Mouse (Mus musculus): ENCODE data around the gene Zfp768.
"Not testable (repeated sequence)": the region's sequence is repeated elsewhere in the genome, so short reads cannot be mapped to it uniquely, and the experiment has no call there.

Zfp768 gene

DNA sequence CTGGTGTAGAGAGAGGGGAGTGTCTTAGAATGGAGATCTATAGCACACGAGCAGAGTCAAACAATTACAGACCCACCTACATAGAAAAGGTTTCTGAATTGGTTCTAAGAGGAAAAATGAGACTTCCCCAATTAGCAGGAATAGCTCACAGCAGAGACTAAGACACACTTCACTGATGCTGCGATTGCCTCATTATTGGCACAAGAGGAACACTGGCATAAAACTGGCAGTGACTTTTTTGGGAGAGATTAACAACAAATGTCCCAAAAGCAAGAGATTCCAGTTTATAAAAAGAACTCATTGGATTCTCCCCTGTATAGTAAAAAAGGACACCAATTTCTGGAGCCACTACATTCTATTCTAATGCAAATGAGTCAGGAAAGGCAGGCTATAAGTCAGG lies 12.5 kb upstream of the Zfp768 start:
- DNase-seq (ENCODE audit: low read depth) = no peak

DNA sequence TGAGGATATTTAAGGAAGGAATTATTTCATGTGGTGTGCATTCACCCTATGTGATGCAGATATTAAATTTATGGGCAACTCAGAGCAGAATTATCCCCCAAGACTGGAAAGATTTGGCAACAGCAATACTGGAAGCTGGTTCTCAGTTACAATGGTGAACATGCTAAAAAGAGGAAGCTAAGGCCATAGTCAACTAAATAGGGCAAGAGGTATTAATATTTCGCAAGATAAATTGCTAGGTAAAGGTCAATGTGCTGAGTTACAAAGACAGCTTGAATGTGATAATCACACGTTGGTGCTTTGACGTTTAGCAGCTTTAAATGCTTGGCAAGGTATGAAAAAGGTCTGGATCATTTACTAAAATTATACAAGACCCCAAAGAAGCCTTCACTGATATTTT lies 10.4 kb upstream of the Zfp768 start:
- no peak for DNase-seq (ENCODE audit: low read depth)

DNA sequence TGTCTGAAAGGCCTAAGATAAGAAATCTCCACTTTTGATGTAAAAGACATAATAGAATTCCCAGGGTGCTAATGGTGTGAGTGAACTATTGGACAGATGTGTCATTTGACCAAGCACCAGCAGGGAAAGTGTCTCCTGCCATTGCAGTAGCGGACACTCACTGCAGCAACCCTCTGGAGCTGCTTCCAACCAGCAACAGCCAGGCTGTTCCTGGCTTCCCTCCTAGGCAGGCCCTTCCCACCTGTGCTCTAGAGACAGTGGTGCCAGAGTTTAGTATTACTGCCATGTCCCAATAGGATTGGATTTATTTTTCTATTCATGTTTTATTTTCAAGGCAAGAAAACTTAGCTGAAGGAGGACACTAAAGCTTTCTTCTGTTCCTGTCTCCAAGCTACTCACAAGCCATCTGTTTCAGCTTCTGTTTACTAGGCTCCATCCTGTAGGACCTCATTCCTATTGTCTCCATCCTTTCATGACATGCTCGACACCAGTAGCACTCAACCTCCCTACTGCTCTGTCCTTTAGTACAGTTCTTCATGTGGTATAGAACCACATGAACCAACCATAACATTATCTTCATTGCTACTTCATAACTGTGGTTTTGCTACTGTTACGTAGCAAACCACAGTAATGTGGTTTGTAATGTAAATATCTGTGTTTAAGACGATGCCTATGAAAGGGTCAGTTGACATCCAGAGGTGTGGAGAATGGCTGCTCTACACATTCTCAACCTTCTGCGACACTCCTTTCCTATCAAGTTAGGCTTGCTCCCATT lies 6.0 kb upstream of the Zfp768 start:
- no peak for DNase-seq (ENCODE audit: low read depth)

DNA sequence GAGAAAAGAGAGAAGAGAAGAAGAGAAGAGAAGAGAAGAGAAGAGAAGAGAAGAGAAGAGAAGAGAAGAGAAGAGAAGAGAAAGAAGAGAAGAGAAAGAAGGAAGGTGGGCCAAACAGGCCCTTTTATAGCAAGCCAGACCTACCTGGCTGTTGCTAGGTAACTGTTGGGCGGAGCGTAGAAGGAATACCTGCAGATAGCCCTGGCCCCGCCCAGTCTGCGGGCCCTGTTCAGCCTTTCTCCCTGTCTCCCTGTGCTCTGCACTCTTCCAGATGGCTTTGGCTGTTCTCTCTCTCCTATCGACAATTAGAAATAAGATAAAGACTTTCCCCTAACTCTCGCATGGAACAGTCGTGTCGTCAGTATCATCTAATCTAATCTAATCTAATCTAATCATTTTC lies 1.3 kb upstream of the Zfp768 start:
- DNase-seq (ENCODE audit: low read depth) = no peak

DNA sequence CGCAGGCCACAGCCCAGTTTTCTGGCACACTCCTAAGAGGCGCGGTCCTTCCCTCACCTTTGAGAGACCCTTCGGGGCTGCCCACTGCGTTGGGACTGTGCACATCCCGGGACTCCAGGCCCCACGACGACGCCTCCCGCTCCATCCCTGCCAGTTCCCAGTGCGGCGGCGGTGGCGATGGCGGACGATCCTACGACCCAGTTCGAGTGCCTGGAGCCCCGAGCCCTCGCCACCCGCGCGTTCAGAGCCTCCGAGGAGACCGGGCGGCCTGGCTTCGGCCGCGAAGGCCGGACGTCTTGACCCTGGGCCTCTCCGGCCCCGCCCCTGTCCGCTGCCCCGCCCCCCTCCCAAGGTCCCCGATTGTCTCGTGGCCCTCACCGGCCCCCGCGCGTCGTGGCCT lies 297 bp downstream of the Zfp768 start:
- no peak for DNase-seq (ENCODE audit: low read depth)

DNA sequence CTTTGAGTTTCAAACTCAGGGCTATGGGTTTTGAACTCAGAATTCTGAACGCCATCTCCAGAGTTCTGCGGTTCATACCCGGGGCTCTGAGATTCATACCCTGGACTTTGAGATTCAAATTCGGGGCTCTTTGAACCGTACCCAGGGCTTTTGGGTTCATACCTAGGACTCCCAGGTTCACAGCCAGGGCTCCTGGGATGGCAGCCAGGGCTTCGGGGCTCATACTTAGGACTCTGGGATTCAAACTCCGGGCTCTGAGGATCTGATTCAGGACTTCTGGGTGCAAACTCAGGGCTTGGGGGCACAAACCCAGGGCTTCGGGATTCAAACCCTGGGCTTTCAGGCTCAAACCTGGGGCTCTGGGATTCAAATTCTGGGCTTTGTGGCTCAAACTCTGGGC lies 1.0 kb downstream of the Zfp768 start:
- no peak for DNase-seq (ENCODE audit: low read depth)

DNA sequence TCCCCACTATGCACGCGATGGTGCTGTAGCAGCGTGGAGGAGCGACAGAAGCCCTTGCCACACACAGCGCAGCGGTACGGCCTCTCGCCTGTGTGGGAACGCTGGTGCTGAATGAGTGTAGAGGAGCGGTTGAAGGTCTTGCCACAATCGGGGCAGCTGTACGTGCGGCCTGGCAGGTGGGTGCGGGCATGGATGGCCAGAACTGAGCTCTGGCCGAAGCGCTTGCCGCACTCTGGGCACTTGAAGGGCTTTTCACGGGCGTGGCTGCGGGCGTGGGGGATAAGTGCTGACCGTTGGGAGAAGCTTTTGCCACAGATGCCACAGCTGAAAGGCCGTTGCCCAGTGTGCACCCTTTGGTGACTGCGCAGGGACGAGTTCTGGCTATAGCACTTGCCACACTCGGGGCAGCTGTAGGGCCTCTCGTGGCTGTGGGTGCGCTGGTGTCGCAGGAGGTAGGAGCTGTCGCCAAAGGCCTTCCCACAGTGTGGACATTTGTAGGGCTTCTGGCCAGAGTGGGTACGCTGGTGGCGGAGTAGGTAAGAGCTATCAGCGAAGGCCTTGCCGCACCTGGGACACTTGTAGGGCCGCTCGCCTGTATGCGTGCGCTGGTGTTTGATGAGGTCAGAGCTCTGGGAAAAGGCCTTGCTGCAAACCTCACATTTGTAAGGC lies 1.9 kb downstream of the Zfp768 start:
- DNase-seq (ENCODE audit: low read depth) = no peak

DNA sequence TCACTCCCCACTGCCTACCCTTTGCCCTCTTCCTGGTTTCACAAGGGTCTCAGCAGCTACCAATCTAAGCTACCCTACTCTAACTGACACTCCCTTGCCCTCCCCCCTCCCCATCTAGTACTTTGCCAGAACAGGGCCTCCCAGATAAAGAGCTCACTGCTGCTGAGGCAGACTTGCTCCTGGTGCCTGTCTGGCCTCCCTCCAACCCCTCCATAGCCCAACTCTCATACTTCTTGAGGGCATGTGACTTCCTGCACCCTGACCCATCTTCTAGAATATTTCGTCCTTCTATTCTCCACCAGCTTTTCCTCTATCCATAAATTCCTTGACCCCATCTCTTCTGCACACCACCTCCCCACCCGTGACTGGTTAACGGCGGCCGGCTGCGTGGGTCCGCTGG lies 2.5 kb downstream of the Zfp768 start:
- DNase-seq (ENCODE audit: low read depth) = no peak

DNA sequence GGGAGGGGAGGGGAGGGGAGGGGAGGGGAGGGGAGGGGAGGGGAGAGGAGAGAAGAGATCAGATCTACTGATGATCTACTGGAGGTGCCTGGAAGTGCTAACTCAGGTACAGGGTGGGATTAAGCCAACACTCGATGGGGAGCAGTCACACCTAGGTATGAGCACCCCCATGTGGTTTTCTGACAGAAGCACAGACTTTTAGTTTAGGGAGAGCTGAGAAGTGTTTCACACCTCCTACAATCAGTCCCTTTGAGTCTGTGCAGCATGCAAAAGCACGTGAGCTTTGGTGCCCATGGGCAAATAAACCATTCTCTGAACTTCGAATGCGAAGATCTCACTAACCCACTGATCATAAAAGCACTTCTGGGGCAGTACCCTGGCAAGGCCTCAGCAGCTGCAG lies 3.1 kb downstream of the Zfp768 start:
- DNase-seq (ENCODE audit: low read depth) = no peak

DNA sequence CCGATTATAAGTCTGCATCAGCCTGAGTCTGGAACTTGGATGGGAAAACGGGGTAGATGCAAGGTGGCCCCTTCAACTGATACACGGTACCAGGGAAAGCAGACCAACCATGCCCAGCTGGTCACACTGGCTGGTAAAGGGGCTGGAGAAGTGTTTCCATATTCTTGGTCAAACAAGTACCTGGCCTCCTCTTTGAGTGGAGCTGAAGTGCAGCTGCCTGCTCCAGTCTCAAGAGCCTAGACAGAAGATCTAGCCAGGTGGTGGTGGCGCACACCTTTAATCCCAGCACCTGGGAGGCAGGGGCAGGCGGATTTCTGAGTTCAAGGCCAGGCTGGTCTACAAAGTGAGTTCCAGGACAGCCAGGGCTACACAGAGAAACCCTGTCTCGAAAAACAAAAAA lies 3.5 kb downstream of the Zfp768 start:
- not testable (repeated sequence) for DNase-seq (ENCODE audit: low read depth)

DNA sequence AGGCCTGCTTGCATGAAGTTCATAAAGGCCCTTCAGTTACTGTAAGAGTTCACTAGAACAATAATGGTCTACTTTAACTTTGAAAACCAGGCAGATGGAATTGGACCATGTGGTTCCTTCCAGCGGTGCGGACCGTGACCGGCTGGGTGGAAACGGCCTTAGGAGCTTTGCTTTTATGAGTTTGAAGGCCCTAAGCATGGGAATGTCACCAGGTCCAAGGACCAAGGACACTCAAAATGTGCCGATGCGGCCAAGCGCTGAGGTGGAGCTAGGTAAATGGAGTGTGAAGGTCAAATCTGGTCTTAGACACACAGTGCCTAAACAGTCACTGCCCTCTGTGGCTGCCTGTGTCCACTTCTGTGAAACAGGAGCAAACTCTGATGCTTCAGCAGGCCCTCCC lies 4.0 kb downstream of the Zfp768 start:
- no peak for DNase-seq (ENCODE audit: low read depth)

DNA sequence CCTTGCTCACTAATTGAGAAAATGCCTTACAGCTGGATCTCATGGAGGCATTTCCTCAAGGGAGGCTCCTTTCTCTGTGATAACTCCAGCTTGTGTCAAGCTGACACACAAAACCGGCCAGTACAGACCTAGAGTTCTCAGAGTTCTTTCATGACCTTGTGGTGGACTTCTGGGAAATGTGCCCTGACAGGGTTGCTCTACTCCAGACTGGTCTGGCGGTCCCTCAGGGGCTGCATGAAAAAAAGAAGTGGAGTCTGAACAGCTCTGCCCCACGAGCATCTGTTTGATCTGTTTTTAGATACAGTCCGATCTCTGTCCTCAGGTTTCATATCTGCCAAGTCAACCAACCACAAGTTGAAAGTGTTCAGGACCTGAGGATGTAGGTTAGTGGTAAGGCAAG lies 7.8 kb downstream of the Zfp768 start:
- no peak for DNase-seq (ENCODE audit: low read depth)

DNA sequence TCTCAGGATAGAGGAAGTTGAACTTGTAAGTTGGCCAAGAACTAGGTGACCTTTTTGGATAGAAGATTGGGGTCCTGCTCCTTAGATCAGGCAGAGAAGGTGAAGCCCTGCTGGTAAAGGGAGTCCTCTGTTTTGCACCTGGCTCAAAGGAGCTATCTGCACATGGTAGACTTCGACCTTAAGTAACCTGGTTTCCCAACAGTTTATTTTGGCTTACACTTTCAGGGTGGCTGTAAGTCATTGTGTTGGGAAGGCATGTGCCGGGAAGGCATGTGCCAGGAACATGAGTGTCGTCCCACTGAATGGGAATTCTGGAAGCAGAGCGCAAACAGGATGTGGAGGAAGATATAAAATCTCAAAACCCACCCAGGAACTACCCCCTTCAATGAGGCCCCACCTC lies 9.8 kb downstream of the Zfp768 start:
- DNase-seq (ENCODE audit: low read depth) = no peak

DNA sequence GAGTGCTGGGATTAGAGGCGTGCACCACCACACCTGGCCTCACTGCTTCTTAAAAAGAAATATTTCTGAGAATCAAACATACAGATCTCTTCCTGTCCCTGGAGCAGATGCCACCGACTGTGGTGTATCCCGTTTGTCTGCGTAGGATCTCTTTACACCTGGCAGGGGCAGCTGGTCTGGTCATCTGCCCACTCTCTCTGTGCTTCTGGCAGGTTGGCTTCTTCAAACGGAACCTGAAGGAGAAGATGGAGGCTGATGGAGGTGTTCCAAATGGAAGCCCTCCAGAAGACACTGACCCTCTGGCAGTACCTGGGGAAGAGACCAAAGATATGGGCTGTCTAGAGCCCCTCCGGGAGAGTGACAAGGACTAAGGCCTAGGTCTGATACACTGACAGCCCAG lies 12.1 kb downstream of the Zfp768 start:
- no peak for DNase-seq (ENCODE audit: low read depth)

DNA sequence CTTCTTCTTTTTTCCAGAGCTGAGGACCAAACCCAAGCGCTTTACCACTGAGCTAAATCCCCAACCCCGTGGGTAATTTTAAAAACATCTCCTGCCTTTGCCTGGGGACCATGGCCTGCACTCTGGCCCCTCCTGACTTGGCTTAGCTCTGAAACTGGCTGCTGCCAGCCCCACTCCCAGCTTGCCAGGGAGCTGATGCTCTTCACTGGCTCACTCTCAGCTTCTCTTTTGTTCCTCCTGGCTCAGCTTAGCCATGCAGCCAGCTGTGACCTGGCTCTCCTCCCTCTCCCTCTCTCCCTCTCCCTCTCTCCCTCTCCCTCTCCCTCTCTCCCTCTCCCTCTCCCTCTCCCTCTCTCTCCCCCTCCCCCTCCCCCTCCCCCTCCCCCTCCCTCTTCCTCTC lies 18.7 kb downstream of the Zfp768 start:
- DNase-seq (ENCODE audit: low read depth) = no peak

DNA sequence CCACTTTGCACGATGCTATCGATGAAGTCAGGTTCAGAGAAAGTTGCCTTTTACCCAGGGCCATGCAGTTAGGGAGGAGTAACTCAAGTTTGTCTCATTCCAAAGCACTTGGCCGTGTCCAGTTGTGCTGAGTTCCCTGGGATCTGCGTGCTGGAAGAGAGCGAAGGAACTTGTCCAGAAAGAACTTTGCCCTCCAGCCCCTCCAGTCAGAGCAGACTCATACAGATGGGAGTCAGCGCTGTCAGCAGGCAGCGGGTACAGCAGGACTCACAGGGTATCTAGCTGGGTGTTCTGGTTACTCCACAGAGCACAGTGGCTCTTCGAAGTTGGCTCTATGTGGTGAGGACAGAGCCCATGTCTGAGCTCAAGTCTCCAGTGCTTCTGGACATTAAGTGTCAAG lies 19.8 kb downstream of the Zfp768 start:
- no peak for DNase-seq (ENCODE audit: low read depth)

DNA sequence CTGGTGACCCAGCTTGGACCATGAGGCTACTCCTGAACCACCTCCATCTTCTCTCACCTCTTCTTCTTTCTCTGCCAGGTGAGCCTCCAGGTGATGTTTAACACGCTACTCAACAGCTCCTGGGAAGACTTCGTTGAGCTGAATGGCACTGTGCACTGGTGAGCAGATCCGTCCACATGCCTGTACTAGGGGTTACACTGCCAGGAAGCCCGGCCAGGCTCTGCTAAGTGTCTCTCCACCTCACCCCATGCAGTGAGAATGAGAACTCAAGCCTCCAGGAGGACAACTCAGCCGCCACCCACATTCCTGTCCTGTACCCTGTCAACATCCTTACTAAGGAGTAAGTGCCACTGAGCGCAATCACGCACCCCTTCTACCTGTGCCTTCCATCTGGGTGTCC lies 20.4 kb downstream of the Zfp768 start:
- no peak for DNase-seq (ENCODE audit: low read depth)

DNA sequence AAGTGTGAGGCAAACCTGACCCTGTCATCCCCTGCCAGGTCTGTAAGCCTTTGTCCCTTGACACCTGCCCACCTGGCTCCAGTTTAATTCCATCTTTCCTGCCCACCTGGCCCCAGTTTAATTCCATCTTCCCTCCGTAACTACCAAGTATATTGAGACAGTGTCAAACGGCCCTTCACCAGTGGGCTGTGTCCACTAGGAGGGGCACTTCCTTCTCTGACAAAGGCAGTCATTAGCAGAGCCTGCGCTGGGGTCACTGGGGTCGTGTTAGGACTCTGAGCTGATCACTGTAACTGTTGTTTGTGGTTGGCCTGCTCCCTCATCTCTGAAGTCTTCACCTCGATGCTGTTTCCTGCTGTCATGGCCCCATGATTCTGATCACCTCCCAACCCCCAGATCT lies 23.3 kb downstream of the Zfp768 start:
- no peak for DNase-seq (ENCODE audit: low read depth)

DNA sequence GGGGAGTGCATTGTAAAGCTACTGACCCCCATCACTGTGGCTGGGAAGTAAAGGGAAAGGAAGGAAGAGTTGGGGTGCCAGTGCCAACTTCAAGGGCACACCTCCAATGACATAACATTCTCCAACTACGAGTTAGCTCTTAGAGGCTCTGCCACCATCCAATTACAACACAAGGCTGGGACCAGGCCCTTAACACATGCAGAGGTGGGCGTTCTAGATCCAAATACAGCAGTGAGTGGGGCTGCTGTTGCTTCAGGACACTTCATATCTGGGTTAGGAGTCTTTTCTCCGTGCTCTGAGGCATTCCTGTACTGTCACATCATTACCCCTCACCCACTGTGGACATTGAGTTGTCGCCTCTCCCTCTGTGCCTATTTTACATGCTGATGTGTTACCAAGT lies 24.3 kb downstream of the Zfp768 start:
- no peak for DNase-seq (ENCODE audit: low read depth)

DNA sequence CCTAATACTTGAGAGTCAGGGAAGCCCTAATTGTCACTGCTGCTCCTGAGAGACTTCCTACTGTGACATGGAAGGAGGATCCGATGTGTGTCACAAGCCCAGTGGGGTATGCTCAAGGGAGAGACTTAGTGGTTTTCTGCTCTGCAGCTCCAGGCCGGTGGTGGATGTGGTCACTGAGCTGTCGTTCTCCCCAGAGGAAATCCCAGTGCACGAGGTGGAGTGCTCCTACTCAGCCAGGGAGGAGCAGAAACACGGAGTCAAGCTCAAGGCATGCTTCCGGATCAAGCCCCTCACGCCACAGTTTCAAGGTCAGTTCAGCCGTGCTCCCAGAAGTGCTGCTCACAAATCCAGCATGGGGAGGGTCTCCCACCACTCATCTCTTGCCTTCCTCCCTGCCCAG lies 31.5 kb downstream of the Zfp768 start:
- no peak for DNase-seq (ENCODE audit: low read depth)

DNA sequence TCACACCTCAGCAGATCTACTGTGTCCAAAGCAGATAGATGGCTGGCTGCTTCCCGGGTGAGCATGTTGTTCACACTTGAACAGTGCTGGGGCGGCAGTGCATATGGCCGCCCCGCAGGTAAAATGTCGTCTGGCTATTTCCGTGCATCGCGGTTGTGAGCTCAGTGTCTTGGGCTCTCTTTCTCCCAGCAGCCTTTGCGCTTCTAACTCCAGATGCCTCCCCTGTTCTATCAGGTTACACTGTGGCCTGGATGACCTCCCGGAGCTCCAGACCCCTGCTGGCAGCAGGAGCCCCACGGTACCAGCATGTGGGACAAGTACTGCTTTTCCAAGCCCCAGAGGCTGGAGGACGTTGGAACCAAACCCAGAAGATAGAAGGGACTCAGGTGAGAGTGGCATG lies 35.4 kb downstream of the Zfp768 start:
- no peak for DNase-seq (ENCODE audit: low read depth)

DNA sequence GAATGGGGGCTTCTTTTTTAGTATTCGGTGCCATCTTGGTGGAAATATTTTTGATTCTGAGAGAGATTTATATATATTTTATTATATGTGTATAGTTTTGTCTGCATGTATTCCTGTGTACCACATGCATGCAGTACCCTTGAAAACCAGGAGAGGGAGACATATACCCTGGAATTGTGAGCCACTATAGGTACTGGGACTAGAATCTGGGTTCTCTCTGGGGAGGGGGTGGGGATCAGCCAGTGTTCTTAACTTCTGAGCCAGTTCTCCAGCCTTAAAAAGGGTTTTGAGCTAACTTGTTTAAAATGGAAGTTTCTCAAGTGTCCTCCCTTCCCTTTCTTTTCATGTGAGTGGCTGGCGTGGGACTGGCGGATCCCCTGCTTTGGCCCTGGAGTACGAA lies 36.5 kb downstream of the Zfp768 start:
- no peak for DNase-seq (ENCODE audit: low read depth)

DNA sequence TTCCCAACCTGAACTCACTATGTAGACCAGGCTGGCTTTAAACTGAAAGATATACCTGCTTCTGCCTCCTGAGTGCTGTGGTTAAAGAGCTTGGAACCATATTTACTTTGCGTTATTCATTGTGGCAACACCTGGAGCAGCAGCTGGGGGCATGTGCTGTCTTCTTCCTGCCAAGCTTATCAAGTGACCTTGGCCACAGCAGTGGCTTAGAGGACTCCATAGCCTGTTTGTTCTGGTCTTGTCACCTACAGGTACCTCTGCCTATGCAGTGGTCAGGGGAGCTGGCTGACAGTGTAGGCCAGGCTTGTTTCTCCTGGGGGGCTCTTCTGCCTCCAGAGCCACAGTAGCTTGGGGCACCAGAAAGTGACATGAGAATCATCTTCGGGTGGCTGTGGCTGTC lies 37.0 kb downstream of the Zfp768 start:
- no peak for DNase-seq (ENCODE audit: low read depth)

DNA sequence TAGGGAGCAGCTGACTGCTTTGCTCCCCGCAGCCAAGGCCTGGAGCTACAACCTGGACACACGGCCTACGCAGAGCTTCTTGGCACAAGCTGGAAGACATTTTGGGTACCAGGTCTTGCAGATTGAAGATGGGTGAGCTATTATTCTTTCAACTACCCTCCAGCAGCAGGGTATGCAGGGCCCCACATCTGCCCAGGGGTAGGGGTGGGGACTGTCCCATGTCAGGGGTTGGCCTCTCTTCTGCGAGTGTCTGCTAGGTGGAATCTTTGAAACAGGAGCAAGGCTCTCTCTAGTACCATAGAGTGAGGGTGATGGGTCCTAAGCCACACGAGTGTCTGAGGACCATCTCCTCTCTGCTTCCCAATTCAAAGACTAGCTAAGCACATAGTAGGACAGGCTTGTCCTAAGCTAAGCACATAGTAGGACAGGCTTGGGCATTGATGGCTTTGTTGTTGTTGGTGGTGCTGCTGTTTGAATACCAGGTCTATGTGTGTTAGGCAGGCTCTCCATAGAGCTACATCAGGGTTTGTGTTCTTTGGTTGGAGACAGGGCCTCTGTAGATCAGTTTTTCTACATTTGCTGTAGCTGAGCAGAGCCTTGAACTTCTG lies 47.7 kb downstream of the Zfp768 start:
- DNase-seq (ENCODE audit: low read depth) = no peak

Data from c-Kit-positive CD71-negative TER-119-negative erythroid progenitor cells, embryonic 14.5 days (primary cell).